Comparison of ENCODE assay signal across 7 mouse cellular contexts in the genomic region with DNA sequence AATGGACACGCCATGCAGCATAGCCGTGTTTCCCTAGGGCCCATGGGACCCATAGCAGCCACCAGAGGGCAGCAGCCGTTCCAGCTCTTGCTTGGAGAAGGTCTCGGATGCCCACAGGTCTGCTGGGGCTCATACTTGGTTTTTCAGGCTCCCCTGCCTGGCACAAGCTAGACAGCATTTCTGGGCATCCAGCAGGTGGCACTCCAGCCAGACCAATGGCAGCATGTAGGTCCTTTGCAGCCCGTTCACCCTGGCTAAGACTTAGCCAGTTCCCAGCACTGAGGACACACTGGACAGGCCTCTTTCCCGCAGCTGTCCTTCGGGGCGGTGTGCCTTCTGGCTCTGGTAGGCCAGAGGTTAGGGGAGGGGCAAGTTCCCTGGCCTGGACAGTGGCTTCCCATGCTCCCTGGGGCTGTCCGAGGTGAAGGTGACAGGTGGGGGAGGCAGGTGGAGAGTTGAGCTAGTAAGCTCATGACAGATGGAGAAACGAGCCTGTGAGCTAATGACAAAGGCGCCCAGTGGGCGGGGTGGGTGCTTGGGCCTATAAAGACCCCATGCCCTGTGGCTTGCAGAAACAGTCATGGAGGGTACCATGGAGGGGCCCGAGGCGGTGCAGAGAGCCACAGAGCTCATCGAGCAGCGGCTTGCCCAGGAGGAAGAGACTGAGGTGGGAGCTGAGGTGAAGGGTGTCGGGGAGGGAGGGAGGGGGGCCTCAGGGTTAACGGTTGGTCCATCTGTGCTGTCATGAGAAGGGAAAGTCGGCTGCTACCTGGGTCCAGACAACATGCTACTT. TPM values are rescaled to one million over a fixed set of nuclear protein-coding genes. Genes with fewer than 3 reads are reported as not detected.
DNase-seq lines count a peak whose midpoint lies in the region; ATAC-seq and TF ChIP-seq lines count a peak whose summit lies in the region.

TSS of gene Ankrd2 (plus strand) at position 545 of the 793 bp plus-strand sequence.

- peak; percentile 91 for ATAC-seq in granulocyte monocyte progenitor cell, adult 5-6 weeks (replicated peaks; ENCODE audit: poor library complexity, severe bottlenecking)
- ATAC-seq in limb, embryonic 11.5 days (ENCODE audit: insufficient number of reproducible peaks, low FRiP score, low TSS enrichment, low read depth) = peak; percentile 48; the same call in 1 of the 2 replicates
- ATAC-seq in midbrain, embryonic 15.5 days (replicated peaks) = peak; percentile 74

- TF ChIP-seq POLR2A in kidney, adult 2 months (IDR thresholded peaks at IDR 0.05; ENCODE audit: low read depth, low read length) = no peak

- WGBS in kidney, adult 2 months = 55% methylated on average over 19 of the region's 19 CpGs
- WGBS in limb, embryonic 11.5 days = 65% methylated on average over 19 of the region's 19 CpGs
- 66% methylated on average over 19 of the region's 19 CpGs for WGBS in midbrain, embryonic 15.5 days

- no peaks in the 10 kb centered on the region for H3K9me3 ChIP-seq in limb, embryonic 11.5 days (ENCODE audit: control insufficient read depth, low read length)
- no peaks in the 10 kb centered on the region for H3K9me3 ChIP-seq in midbrain, embryonic 15.5 days

- H3K27me3 ChIP-seq in kidney, adult 2 months (replicated peaks; ENCODE audit: control insufficient read depth, insufficient read depth, low read length) = no peaks in the 10 kb centered on the region
- peaks cover 3% of the 10 kb centered on the region; the same call in 1 of the 2 replicates for H3K27me3 ChIP-seq in limb, embryonic 11.5 days (ENCODE audit: control insufficient read depth, insufficient read depth, low read length)
- no peaks in the 10 kb centered on the region for H3K27me3 ChIP-seq in midbrain, embryonic 15.5 days (replicated peaks)

- H3K36me3 ChIP-seq in kidney, adult 2 months (ENCODE audit: control insufficient read depth, insufficient read depth, low read length) = peaks cover 2% of the 10 kb centered on the region; the same call in 1 of the 2 replicates
- H3K36me3 ChIP-seq in limb, embryonic 11.5 days (ENCODE audit: control insufficient read depth, insufficient read depth, low read length) = no peaks in the 10 kb centered on the region
- H3K36me3 ChIP-seq in midbrain, embryonic 15.5 days (replicated peaks) = no peaks in the 10 kb centered on the region

- H3K4me1 ChIP-seq in kidney, adult 2 months (ENCODE audit: control insufficient read depth, insufficient read depth, low read length) = peaks cover 2% of the 10 kb centered on the region; the same call in 1 of the 2 replicates
- H3K4me1 ChIP-seq in limb, embryonic 11.5 days (ENCODE audit: control insufficient read depth, insufficient read depth, low read length) = peaks cover 12% of the 10 kb centered on the region
- H3K4me1 ChIP-seq in midbrain, embryonic 15.5 days = peaks cover 3% of the 10 kb centered on the region; the same call in 1 of the 2 replicates

- peak; percentile 91 for DNase-seq in adrenal gland, postnatal 10 days
- peak; percentile 78 for DNase-seq in embryo, embryonic 9.5 days (ENCODE audit: extremely low spot score)
- DNase-seq in kidney, adult 2 months = peak; percentile 96
- peak; percentile 86 for DNase-seq in limb, embryonic 11.5 days (ENCODE audit: low spot score)
- DNase-seq in spleen, adult 18-20 months = peak; percentile 55 to 66

- H3K4me2 ChIP-seq in limb, embryonic 11.5 days (ENCODE audit: low read depth, severe bottlenecking) = no peak within 1 kb of the TSS
- H3K4me2 ChIP-seq in midbrain, embryonic 15.5 days = no peak within 1 kb of the TSS

- no peak within 1 kb of the TSS for H3K9ac ChIP-seq in limb, embryonic 11.5 days (ENCODE audit: low read length)
- no peak within 1 kb of the TSS for H3K9ac ChIP-seq in midbrain, embryonic 15.5 days

- no peak within 1 kb of the TSS for H3K4me3 ChIP-seq in kidney, adult 2 months (ENCODE audit: insufficient read depth, low read depth, low read length)
- H3K4me3 ChIP-seq in limb, embryonic 11.5 days (ENCODE audit: low read depth, low read length) = no peak within 1 kb of the TSS
- no peak within 1 kb of the TSS for H3K4me3 ChIP-seq in midbrain, embryonic 15.5 days

- no peak within 1 kb of the TSS for H3K27ac ChIP-seq in kidney, adult 2 months (ENCODE audit: insufficient read depth, low read depth, low read length)
- no peak within 1 kb of the TSS; the same call in 1 of the 2 replicates for H3K27ac ChIP-seq in limb, embryonic 11.5 days (replicated peaks; ENCODE audit: low read depth, low read length)
- H3K27ac ChIP-seq in midbrain, embryonic 15.5 days = no peak within 1 kb of the TSS

- peak; percentile 89 for TF ChIP-seq CTCF in kidney, adult 2 months (conservative IDR thresholded peaks at IDR 0.05; ENCODE audit: insufficient read depth, insufficient read length, low read depth, low read length)

RNA-seq across cellular contexts. Expression of gene Ankrd2, which starts in this region (rescaled TPM):
- total RNA-seq in adrenal gland, postnatal 10 days (2021) = 1 to 10 TPM; 2.2 to 5.9 TPM
- total RNA-seq in granulocyte monocyte progenitor cell, adult 5-6 weeks (2014; fragmentation: Nextera tagmentation) = not detected in 2 replicates
- not detected in 2 replicates for total RNA-seq in granulocyte monocyte progenitor cell, adult 5-6 weeks (2017)
- 0.14 and 2.2 TPM in 2 replicates for polyA plus RNA-seq in kidney, adult 2 months (2012; rRNA removed)
- polyA plus RNA-seq in limb, embryonic 11.5 days (2014; fragmentation: Nextera tagmentation; extraction: Ambion mirVana) = 0.31 and 0.92 TPM in 2 replicates
- 0.56 and 0.83 TPM in 2 replicates for polyA plus RNA-seq in midbrain, embryonic 15.5 days (2015; fragmentation: Nextera tagmentation; extraction: Ambion mirVana)

Comparison
In these comparisons a context has a peak if more than half of its experiments do, and no peak if none do; other contexts are left out.
1. Peak in ATAC-seq in granulocyte monocyte progenitor cell, adult 5-6 weeks; RNA of the gene not detected or under 1 TPM.
2. Peak in DNase-seq and ATAC-seq in limb, embryonic 11.5 days; RNA of the gene not detected or under 1 TPM.
3. Peak in ATAC-seq in midbrain, embryonic 15.5 days; RNA of the gene not detected or under 1 TPM.